Mouse (Mus musculus) liver (tissue): ENCODE results near the gene Fbxo42.

Source experiments
- DNase-seq: peaks from one replicate; pipeline ENCODE4 v3.0.0-alpha.2; 2020; ENCODE audit warnings: mixed read lengths

Fbxo42 gene

GRCm38 (mm10) chr4:141228687-141229086 lies 81.0 kb downstream of the Fbxo42 start:
- DNase-seq = peak; percentile 2

- peak; percentile 1 for DNase-seq
Observed at GRCm38 (mm10) chr4:141233196-141233595, 85.5 kb downstream of the Fbxo42 start.

- no peak for DNase-seq
Observed at GRCm38 (mm10) chr4:141235537-141236111, 87.9 kb downstream of the Fbxo42 start.

- no peak for DNase-seq
Observed at GRCm38 (mm10) chr4:141236856-141237255, 89.1 kb downstream of the Fbxo42 start.

GRCm38 (mm10) chr4:141238492-141239387 lies 91.0 kb downstream of the Fbxo42 start:
- DNase-seq = no peak

GRCm38 (mm10) chr4:141239388-141240125 lies 91.8 kb downstream of the Fbxo42 start, which contains the start of gene Arhgef19:
Gene Arhgef19 (plus strand): TSS chr4:141239499.
- peak; percentile 90 for DNase-seq

- peak; percentile 80 for DNase-seq
Observed at GRCm38 (mm10) chr4:141240617-141241016, 92.9 kb downstream of the Fbxo42 start.

GRCm38 (mm10) chr4:141241861-141242260 lies 94.1 kb downstream of the Fbxo42 start:
- DNase-seq = no peak

- no peak for DNase-seq
Observed at GRCm38 (mm10) chr4:141242651-141243241, 95.0 kb downstream of the Fbxo42 start.

- no peak for DNase-seq
Observed at GRCm38 (mm10) chr4:141243636-141244035, 95.9 kb downstream of the Fbxo42 start.

GRCm38 (mm10) chr4:141244401-141244800 lies 96.7 kb downstream of the Fbxo42 start:
- DNase-seq = no peak

GRCm38 (mm10) chr4:141244931-141245425 lies 97.3 kb downstream of the Fbxo42 start:
- no peak for DNase-seq

- no peak for DNase-seq
Observed at GRCm38 (mm10) chr4:141246089-141246997, 98.6 kb downstream of the Fbxo42 start.

- DNase-seq = no peak
Observed at GRCm38 (mm10) chr4:141246998-141247350, 99.3 kb downstream of the Fbxo42 start.

GRCm38 (mm10) chr4:141247776-141248613 lies 100.3 kb downstream of the Fbxo42 start:
- DNase-seq = no peak

- DNase-seq = no peak
Observed at GRCm38 (mm10) chr4:141248614-141248978, 100.9 kb downstream of the Fbxo42 start.

- no peak for DNase-seq
Observed at GRCm38 (mm10) chr4:141249383-141249782, 101.7 kb downstream of the Fbxo42 start.

- no peak for DNase-seq
Observed at GRCm38 (mm10) chr4:141251071-141251470, 103.4 kb downstream of the Fbxo42 start.

- DNase-seq = no peak
Observed at GRCm38 (mm10) chr4:141252641-141253040, 104.9 kb downstream of the Fbxo42 start.
